9 mouse cellular contexts compared by ENCODE assay signal in the genomic region with DNA sequence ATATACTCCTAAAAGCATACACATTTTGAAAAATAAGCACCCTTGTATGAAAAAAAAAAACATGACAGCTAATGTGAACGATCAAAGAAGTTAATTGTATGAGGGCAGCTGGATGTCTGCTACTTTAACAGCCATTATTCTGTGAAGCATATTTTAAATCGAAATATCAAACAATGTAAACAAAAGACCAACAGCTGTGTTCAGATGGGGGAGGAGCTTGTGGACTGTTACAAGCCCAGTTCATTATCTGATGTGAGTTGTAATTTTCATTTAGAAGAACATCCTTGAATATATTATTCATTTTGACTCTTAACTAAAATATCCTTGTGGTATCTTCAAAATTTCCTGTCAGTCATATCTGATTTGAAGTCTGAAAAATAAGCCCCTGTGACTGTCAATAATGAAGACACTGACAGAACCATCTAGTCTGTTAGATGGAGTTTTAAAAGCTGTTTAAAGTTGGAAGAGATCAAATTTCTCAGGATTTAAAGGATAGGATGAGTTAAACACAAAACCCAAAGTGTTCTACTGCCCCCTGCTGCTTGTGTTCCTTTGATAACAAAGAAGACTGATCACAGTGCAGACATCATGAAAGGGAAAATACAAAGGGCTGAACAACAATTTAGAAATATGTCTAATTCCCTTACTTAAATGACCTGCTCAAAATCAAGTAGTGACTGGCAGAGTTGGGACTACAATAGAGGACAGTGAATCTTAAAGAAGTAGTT. TPM values are rescaled to one million over a fixed set of nuclear protein-coding genes. Genes with fewer than 3 reads are reported as not detected.
DNase-seq lines count a peak whose midpoint lies in the region; ATAC-seq and TF ChIP-seq lines count a peak whose summit lies in the region.
"Had no signal": no experiment of that assay in that cellular context is flagged by ENCODE, and none has a peak within 500 bp of the region (broad histone marks: within the 10 kb centered on the region; RNA-seq: fewer than 3 reads in every experiment).

No protein-coding gene starts in this region.

- DNase-seq in cerebellum, postnatal 14 days = peak; percentile 41 to 59
- DNase-seq in cerebellum, adult 11 months = no peak
- DNase-seq in liver (peak; percentile 4), adipocyte (ENCODE audit: low spot score) (no peak)
- DNase-seq in forebrain, embryonic 14.5 days (ENCODE audit: low spot score) = peak; percentile 82
- no peak for DNase-seq in liver, postnatal 0 days

- 77% methylated on average over 2 of the region's 2 CpGs for WGBS in liver, embryonic 12.5 days (ENCODE audit: insufficient replicate concordance)
- WGBS in forebrain, embryonic 14.5 days = 48% methylated on average over 2 of the region's 2 CpGs
- 73% methylated on average over 2 of the region's 2 CpGs for WGBS in liver, postnatal 0 days (ENCODE audit: insufficient replicate concordance)

- H3K9ac ChIP-seq in liver, embryonic 12.5 days = no peak overlapping the region
- H3K9ac ChIP-seq in forebrain, embryonic 14.5 days (ENCODE audit: low read length) = no peak overlapping the region
- H3K9ac ChIP-seq in liver, postnatal 0 days (replicated peaks) = no peak overlapping the region
- H3K9ac ChIP-seq: embryonic facial prominence, embryonic 13.5 days had no signal

- TF ChIP-seq CTCF in liver, postnatal 0 days (IDR thresholded peaks at IDR 0.05; ENCODE audit: low read depth) = 0 out of 2 replicates have a peak, but pooled peaks have one; percentile 19

- no peak overlapping the region for H3K4me2 ChIP-seq in liver, embryonic 12.5 days
- H3K4me2 ChIP-seq in forebrain, embryonic 14.5 days (ENCODE audit: low read length) = no peak overlapping the region
- no peak overlapping the region for H3K4me2 ChIP-seq in liver, postnatal 0 days (ENCODE audit: low read depth, low read length)
- H3K4me2 ChIP-seq: embryonic facial prominence, embryonic 13.5 days had no signal

- no peaks in the 10 kb centered on the region for H3K9me3 ChIP-seq in liver, embryonic 12.5 days (replicated peaks)
- H3K9me3 ChIP-seq in forebrain, embryonic 14.5 days (replicated peaks; ENCODE audit: control insufficient read depth, low read length) = no peaks in the 10 kb centered on the region
- no peaks in the 10 kb centered on the region for H3K9me3 ChIP-seq in liver, postnatal 0 days (ENCODE audit: low read length)
- H3K9me3 ChIP-seq: embryonic facial prominence, embryonic 13.5 days had no signal

- no peaks in the 10 kb centered on the region for H3K4me1 ChIP-seq in liver, embryonic 12.5 days
- H3K4me1 ChIP-seq in forebrain, embryonic 14.5 days (ENCODE audit: control insufficient read depth, insufficient read depth, low read length) = no peaks in the 10 kb centered on the region
- H3K4me1 ChIP-seq in liver, postnatal 0 days (ENCODE audit: insufficient read depth) = no peaks in the 10 kb centered on the region
- H3K4me1 ChIP-seq: embryonic facial prominence, embryonic 13.5 days had no signal

- H3K4me3 ChIP-seq in liver, embryonic 12.5 days = no peak overlapping the region
- H3K4me3 ChIP-seq in forebrain, embryonic 14.5 days (ENCODE audit: low read depth, low read length) = no peak overlapping the region
- no peak overlapping the region for H3K4me3 ChIP-seq in liver, postnatal 0 days (ENCODE audit: low read depth, low read length)
- H3K4me3 ChIP-seq: embryonic facial prominence, embryonic 13.5 days had no signal

- ATAC-seq in liver, embryonic 12.5 days = no peak
- ATAC-seq in forebrain, embryonic 14.5 days = peak; percentile 85
- no peak for ATAC-seq in liver, postnatal 0 days
- no peak for ATAC-seq in megakaryocyte progenitor cell, adult 5-6 weeks (replicated peaks; ENCODE audit: poor library complexity)

- no peak overlapping the region for H3K27ac ChIP-seq in liver, embryonic 12.5 days
- H3K27ac ChIP-seq in forebrain, embryonic 14.5 days (ENCODE audit: low read depth, low read length) = no peak overlapping the region
- H3K27ac ChIP-seq in liver, postnatal 0 days (ENCODE audit: low read depth) = no peak overlapping the region
- H3K27ac ChIP-seq: embryonic facial prominence, embryonic 13.5 days had no signal

- TF ChIP-seq EP300 in liver, postnatal 0 days (IDR thresholded peaks at IDR 0.05; ENCODE audit: low read depth) = no peak

- no peaks in the 10 kb centered on the region for H3K36me3 ChIP-seq in liver, embryonic 12.5 days
- H3K36me3 ChIP-seq in forebrain, embryonic 14.5 days (ENCODE audit: control insufficient read depth, insufficient read depth, low read length) = no peaks in the 10 kb centered on the region
- H3K36me3 ChIP-seq in liver, postnatal 0 days (replicated peaks; ENCODE audit: insufficient read depth, low read length) = no peaks in the 10 kb centered on the region
- H3K36me3 ChIP-seq: embryonic facial prominence, embryonic 13.5 days had no signal

- no peaks in the 10 kb centered on the region for H3K27me3 ChIP-seq in liver, embryonic 12.5 days (replicated peaks)
- H3K27me3 ChIP-seq in forebrain, embryonic 14.5 days (replicated peaks; ENCODE audit: control insufficient read depth, insufficient read depth, low read length) = no peaks in the 10 kb centered on the region
- no peaks in the 10 kb centered on the region for H3K27me3 ChIP-seq in liver, postnatal 0 days (ENCODE audit: insufficient read depth, low read length)
- H3K27me3 ChIP-seq: embryonic facial prominence, embryonic 13.5 days had no signal

RNA-seq across cellular contexts. Expression of a gene that starts 14.7 kb away (rescaled TPM):
- 3.7 and 6.0 TPM in 2 replicates for polyA plus RNA-seq in liver, embryonic 12.5 days (2016; fragmentation: Nextera tagmentation; extraction: Ambion mirVana)
- polyA plus RNA-seq in forebrain, embryonic 14.5 days (2014; fragmentation: Nextera tagmentation; extraction: Ambion mirVana) = 17.4 and 20.2 TPM in 2 replicates
- 1.7 and 2.0 TPM in 2 replicates for polyA plus RNA-seq in liver, postnatal 0 days (2015; fragmentation: Nextera tagmentation; extraction: Ambion mirVana)
- not detected in 2 replicates for total RNA-seq in megakaryocyte progenitor cell, adult 5-6 weeks (2015)
- not detected in 2 replicates for total RNA-seq in megakaryocyte progenitor cell, adult 5-6 weeks (2017)

Comparison
In these comparisons a context has a peak if more than half of its experiments do, and no peak if none do; other contexts are left out.
1. DNase-seq: peak in cerebellum, postnatal 14 days (2 of 2), liver (single experiment) and forebrain, embryonic 14.5 days (single experiment); none in cerebellum, adult 11 months (single experiment), liver, postnatal 0 days (single experiment) and adipocyte (single experiment).